Mouse (Mus musculus) adrenal gland, postnatal 10 days (tissue): ENCODE measurements around the gene 4930558K02Rik. TPM values are rescaled to one million over a fixed set of nuclear protein-coding genes. Genes with fewer than 3 reads are reported as not detected.

Experiments used
- DNase-seq: peaks from one replicate; pipeline ENCODE4 v3.0.0; 2021; ENCODE audit warnings: mixed read lengths
- total RNA-seq, 2 experiments: library from RNA; stranded (reverse); gene quantifications; 2 replicates each; pipeline ENCODE4 v1.2.3; 2021

The 4930558K02Rik gene
- total RNA-seq, 2 experiments from 2014 or later: not detected

DNA sequence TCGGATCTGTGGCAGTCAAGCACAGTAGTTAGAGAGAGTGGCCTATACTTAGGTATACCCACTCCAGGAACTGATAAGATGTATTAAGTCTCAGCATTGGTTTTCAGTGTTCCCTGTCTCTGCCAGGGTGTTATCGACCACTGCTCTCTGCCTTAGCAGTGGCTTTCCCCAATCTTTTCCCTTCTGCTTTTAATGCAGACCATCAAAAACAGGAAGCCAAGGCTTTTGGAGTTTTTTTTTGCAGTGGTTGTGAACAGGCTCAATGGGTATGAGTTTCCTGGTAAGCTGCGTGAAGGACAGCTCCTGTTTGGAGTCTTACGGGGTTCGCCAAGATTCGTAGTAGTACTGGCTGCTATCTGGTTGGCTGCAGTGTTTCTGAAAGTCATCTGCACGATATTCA lies 13.0 kb upstream of the 4930558K02Rik start:
- DNase-seq: no peak

DNA sequence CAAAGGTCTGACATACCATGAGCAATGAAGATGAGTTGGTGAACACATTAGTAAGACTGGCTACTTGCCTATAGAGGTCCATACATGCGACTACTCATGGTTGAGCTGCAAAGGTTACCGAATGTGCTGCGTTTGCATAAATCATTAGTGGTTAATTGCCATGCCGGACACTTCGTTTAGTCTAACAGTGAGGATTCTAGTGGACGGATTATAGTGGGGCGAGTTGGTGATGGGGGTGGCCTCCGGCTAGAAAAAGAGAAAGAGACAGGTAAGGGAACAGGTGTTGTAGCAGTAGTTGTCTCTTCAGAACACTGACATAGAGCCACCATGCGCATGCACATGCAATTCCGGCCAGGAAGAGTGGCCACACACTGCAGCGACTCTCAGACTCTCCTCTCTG lies 12.4 kb upstream of the 4930558K02Rik start:
- DNase-seq: no peak

DNA sequence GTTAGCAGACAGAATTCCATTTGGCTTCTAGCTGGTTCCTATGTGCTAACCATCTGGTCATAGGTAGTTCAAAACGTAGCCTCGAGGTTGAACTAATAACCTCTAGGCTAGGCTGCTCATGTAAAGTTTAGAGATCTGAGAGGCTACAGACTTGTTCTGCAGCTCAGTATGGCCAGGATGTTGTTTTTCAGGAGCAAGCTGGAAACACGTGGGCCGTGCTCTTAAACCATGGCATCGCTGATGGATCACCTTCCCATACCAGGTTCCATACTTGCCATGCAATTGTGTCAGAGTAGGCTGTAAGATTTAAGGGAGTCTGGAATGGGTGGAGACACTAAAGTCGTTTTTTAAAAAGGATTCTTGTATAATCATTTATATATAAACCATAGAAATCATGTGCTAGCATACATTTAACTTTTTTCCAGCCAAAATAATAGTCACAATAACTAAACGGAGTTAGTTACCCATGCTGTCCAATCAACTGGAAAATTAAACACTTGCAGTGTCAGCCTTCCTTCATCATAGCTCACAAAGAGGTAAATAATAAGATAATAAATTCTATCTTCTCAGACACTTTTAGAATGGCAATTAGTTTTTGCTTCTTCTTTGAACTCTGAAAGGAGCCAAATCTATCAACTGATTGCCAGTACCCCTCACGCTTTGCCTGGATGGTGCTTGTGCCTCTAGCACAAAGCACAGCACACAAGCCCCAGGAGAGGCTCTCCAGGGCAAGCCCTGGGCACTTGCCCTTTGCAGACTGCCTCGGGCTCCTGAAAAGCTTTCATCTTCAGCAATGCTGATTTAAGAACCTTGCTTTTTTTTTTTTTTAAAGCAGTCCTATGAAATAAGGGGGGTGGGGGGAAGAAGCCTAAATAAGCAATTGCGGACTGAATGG lies 11.5 kb upstream of the 4930558K02Rik start:
- no peak for DNase-seq

DNA sequence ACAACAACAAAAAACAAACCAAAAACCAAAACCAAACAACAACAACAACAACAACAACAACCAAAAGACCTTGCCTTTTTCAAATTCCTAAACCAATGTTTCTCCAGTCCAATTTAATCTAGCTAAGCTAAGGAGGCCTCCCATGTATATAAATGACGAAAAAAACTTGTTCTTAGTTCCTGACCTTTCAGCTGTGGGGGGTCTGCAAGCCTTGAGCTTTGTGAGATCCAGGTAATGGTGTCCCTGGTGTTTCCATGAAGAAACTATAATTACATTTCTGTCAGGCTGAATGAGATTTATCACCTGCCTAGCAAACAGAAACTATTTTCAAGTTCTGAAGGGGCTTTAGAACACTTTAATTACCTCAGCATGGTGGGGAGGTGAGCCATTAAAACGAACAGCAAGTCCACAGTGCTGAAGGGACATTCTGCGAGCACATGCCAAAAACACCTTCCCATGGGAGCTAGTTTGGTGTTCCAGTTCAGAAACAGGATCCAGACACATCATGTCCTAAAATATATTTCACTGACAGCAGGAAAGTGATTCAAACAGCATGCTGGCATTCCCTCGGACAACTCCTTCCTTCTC lies 4.6 kb upstream of the 4930558K02Rik start:
- peak; percentile 48 for DNase-seq

GRCm38 (mm10) chr1:161983451-161983850 lies 4.0 kb upstream of the 4930558K02Rik start:
- peak; percentile 13 for DNase-seq

- peak; percentile 17 for DNase-seq
Measured at GRCm38 (mm10) chr1:161980626-161981298, 1.3 kb upstream of the 4930558K02Rik start.

DNA sequence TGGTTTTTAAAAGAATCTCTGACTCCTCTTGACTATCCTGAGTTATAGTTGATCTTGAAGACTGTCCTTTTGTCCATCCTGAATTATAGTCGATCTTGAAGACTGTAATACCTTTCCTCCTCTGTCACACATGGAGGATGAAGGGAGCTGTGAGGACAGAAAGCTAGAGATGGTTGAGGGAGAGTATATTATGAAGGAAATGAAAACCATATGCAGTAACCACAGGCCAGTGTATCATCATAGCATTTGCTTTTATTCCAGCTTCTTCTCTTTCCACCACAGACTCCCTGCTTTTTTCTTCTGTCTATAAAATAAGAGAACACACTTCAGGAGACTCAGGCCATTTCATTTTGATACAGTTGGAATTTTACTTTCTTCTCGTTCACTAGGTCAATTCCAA lies 610 bp upstream of the 4930558K02Rik start:
- no peak for DNase-seq

DNA sequence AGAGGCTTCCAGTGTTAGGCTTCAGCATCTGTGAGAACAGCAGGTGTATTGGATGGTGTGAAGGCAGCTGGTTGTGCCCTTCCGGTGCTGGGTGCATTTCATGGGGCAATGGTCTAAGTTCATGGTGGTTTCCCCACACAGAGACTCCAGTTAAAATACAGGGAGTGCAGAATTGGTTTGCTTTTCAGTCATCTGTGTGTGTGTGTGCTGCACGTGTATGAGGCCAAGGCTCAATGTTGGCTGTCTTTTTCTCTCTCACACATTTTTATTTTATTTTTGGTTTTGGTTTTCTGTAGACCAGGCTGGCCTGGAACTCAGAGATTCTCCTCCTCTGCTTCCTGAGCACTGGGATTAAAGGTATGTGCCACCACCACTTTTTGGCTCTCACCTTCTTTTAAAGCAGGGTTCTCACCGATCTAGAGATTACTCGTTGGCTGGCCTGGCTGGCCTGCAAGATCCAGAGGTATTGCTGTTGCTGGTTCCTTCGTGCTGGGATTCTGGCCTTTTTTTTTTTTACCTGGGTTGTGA lies 1.2 kb downstream of the 4930558K02Rik start:
- no peak for DNase-seq

DNA sequence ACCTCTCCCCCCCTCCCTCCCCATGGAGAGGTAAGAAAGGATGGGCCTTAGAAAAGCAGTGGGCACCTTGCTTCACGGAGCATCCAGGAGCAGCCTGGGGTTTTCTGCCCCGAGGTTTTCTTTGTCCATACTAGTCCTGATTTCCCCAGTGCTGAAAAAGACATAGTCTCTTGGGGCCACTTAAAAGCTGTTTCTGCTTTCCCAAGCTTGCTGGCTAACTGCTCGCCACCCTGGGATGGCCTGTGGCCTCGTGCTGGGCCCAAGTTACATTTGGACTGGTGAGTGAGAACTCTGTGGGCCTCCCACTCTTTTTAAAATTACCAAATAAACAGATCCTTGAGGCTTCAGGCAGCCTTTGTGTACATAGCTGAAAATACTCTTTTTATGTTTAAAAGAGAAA lies 2.1 kb downstream of the 4930558K02Rik start:
- peak; percentile 44 for DNase-seq

GRCm38 (mm10) chr1:161976255-161977182 lies 2.9 kb downstream of the 4930558K02Rik start:
- DNase-seq: peak; percentile 83

DNA sequence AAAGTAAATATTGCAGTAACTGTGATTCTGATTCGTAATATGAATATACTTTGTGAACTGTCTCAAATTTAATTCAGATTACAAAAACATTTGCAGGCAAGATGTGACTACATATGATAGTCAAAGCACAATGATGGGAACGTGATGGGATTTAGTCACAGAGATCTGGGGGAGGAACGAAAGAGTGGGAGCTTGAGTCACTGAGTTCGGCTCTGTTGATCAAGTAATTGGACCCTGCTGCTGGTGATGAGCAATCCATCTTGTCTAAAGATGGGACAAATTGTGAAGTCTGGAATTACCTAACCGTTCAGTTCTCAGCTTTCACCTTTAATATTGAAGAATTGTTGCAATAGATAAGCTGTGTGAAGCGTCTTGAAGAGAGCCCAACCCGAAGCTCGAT lies 7.2 kb downstream of the 4930558K02Rik start:
- DNase-seq: no peak

DNA sequence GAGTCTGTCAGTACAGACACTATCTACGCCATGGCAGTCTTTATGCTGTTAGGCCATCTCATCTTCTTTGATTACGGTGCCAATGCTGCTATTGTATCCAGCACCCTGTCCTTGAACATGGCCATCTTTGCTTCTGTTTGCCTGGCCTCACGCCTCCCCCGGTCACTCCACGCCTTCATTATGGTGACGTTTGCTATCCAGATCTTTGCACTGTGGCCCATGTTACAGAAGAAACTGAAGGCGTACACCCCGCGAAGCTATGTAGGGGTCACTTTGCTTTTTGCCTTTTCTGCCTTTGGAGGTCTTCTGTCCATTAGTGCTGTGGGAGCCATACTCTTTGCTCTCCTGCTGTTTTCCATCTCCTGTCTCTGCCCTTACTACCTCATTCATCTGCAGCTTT lies 8.6 kb downstream of the 4930558K02Rik start:
- DNase-seq: no peak

DNA sequence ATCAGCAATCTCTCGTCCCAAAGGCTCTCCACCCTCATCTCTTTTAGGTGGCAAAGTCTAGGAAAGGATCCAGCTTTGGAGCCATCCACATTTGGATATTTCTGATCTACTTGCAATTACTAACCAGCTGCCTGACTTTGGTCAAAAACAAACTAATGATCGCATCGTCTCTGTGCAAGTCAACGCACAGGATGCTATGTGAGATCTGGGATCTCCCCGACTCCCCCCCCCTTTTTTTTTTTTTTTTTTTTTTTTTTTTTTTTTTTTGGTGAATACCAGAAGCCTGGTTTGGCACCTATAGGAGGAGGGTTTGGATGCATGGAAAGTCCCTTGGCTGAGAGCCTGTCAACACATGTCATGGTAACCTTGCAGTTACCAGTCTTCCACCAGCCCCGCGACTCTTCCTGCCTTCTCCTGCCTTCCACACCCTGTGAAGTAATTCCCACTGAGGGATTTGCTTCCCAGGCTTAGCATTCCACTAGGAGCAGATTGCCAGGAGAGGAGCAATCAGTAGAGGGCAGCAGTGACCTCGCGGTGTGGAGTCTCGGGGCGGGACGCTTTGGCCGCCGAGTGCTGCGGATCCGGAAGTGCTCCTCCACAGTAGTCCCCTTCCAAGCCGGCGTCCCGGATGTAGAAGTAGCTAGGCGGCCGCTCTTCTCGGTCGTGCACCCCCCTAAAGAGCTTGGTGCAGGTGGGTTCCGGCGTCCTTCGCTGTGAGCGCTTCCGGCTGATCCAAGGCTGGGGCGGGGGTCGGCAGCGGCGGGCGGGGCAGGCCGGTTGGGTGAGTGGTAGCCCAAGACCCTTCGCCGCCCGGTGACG lies 10.6 kb downstream of the 4930558K02Rik start, which contains the start of gene Pigc:
Gene Pigc, plus strand, starts transcription at position 598 of the 819 bp plus-strand sequence.
- peak; percentile 95 for DNase-seq

- no peak for DNase-seq
Measured at GRCm38 (mm10) chr1:161967936-161968335, 11.5 kb downstream of the 4930558K02Rik start.

GRCm38 (mm10) chr1:161962465-161963377 lies 16.7 kb downstream of the 4930558K02Rik start:
- no peak for DNase-seq

DNA sequence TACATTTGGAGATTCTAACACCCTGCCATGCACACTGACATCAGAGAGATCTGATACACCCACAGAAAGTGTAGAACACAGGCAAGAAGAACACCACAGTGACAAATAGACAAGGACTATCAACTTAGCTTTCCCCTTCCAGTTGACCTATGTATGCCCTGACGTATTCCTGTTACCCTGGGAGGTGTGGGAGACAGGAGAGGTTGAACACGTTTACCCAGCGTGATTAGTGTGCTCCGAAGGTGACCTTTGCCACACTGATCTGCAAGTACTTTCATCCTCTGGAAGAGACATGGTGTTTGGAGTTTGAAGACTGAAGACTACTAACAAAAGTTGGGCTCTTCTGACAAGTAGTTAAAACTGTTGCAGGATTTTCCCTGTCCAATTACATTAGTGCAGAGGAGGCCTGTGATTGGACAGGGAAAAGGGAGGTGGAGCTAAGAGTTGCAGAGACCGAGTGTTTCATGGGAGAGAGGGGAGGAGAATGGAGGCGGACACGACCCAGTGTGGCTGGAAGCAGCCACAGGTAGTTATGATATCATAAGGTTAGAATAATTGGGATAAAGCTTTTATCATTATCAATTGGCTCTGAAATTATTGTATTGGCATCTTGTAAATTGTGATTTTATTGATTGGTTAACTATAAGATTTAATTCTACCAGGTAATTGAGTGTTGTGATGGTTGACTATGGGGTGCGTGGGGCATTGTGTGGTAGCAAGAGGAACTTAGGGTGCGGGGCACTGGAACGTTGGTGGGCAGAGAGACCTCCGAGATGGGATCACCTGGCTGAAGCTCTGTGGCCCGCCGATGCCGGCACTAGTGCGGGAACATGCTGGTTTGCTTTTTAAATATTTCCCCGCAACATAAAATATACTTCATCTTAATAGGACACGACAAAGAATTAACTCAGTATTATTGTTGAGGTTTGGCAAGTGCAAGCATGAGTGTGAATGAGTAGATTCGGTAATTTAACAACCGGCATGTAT lies 21.2 kb downstream of the 4930558K02Rik start:
- DNase-seq: no peak

- no peak for DNase-seq
Measured at GRCm38 (mm10) chr1:161955846-161956245, 23.6 kb downstream of the 4930558K02Rik start.

DNA sequence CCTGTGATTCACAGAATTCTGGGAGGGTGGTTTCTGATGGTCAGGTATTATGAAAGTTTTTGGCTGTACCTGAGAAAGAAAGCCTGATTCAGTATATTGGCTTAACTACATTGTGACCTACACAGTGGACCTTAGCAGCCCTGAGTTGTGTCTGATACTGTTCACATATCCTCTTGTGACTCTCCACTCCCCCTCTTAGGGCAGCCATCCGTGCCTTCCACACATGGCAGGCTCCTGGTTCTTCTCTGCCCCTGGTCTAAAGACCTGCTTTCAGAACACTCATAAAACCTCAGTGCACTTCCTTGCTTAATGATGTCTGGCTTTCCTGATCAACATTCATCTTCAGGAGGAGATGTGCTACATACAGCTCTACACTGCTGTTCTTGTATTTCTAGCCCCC lies 26.8 kb downstream of the 4930558K02Rik start:
- DNase-seq: no peak
